Mouse (Mus musculus): ENCODE measurements around the gene Trib3. TPM values are rescaled to one million over a fixed set of nuclear protein-coding genes. Genes with fewer than 3 reads are reported as not detected.

The Trib3 gene
- polyA plus RNA-seq, 1 experiment from 2014 or later = 1.1 TPM

DNA sequence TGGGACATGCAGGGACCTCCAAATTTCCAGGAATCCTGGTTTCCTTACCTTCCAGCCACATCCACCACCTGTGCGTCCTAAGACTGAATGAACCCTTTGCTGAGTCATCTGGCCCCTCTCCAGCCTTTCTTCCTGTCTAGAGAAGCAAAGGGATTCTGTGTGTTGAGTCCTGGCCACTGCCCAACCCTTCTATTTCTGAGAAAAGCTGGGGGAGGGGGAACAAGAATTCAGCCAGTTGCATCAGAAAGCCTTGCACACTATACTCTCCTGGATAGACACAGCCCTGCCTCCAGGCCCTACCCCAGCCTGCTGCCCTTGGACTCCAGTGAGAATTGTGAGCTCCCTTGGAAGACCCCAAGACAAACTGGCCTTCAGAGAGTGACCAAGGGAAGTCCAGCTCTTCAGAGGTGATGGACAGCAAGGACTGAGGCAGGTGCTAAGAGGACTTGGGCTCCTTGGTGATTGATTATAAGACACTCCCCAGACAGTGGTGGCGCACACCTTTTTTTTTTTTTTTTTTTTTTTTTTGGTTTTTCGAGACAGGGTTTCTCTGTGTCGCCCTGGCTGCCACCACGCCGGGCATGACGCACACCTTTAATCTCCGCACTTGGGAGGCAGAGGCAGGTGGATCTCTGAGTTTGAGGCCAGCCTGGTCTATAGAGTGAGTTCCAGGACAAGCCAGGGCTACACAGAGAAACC, 6.2 kb upstream of the Trib3 start:
- H3K4me3 ChIP-seq (ENCODE audit: low read depth, low read length) = no peak overlapping the region
- no peak overlapping the region for H3K27ac ChIP-seq (ENCODE audit: low read depth, low read length)
- H3K9me3 ChIP-seq (ENCODE audit: control insufficient read depth, low read length) = no peaks in the 10 kb centered on the region
- H3K36me3 ChIP-seq (ENCODE audit: control insufficient read depth, insufficient read depth, low read length) = no peaks in the 10 kb centered on the region
- 88% methylated on average over 8 of the region's 8 CpGs for WGBS
- H3K4me2 ChIP-seq = no peak overlapping the region
- no peak overlapping the region for H3K9ac ChIP-seq (ENCODE audit: low read length)
- DNase-seq (ENCODE audit: low spot score, missing footprints) (no peak), ATAC-seq (ENCODE audit: low FRiP score) (no peak)
- no peaks in the 10 kb centered on the region; the same call in 1 of the 2 replicates for H3K27me3 ChIP-seq (ENCODE audit: control insufficient read depth, insufficient read depth, low read length)
- H3K4me1 ChIP-seq (ENCODE audit: control insufficient read depth, insufficient read depth, low read length) = no peaks in the 10 kb centered on the region

GRCm38 (mm10) chr2:152349205-152349604, 5.4 kb upstream of the Trib3 start:
- H3K4me3 ChIP-seq (ENCODE audit: low read depth, low read length) = no peak overlapping the region
- peaks cover 5% of the 10 kb centered on the region; the same call in 1 of the 2 replicates for H3K27me3 ChIP-seq (ENCODE audit: control insufficient read depth, insufficient read depth, low read length)
- DNase-seq (ENCODE audit: low spot score, missing footprints) (no peak), ATAC-seq (ENCODE audit: low FRiP score) (no peak)
- H3K9ac ChIP-seq (ENCODE audit: low read length) = no peak overlapping the region
- no peaks in the 10 kb centered on the region for H3K9me3 ChIP-seq (ENCODE audit: control insufficient read depth, low read length)
- H3K36me3 ChIP-seq (ENCODE audit: control insufficient read depth, insufficient read depth, low read length) = no peaks in the 10 kb centered on the region
- no peak overlapping the region for H3K4me2 ChIP-seq
- H3K4me1 ChIP-seq (ENCODE audit: control insufficient read depth, insufficient read depth, low read length) = peaks cover 4% of the 10 kb centered on the region
- WGBS = 78% methylated on average over 6 of the region's 6 CpGs
- no peak overlapping the region for H3K27ac ChIP-seq (ENCODE audit: low read depth, low read length)

GRCm38 (mm10) chr2:152347722-152348121, 3.9 kb upstream of the Trib3 start:
- Histone ChIP-seq H3K4me1 (ENCODE audit: control insufficient read depth, insufficient read depth, low read length) (peaks cover 4% of the 10 kb centered on the region), H3K9ac (ENCODE audit: low read length) (no peak overlapping the region), H3K9me3 (ENCODE audit: control insufficient read depth, low read length) (no peaks in the 10 kb centered on the region), H3K27ac (ENCODE audit: low read depth, low read length) (no peak overlapping the region), H3K4me3 (ENCODE audit: low read depth, low read length) (no peak overlapping the region), H3K4me2 (no peak overlapping the region), H3K27me3 (ENCODE audit: control insufficient read depth, insufficient read depth, low read length) (peaks cover 5% of the 10 kb centered on the region; the same call in 1 of the 2 replicates), H3K36me3 (ENCODE audit: control insufficient read depth, insufficient read depth, low read length) (no peaks in the 10 kb centered on the region)
- ATAC-seq (ENCODE audit: low FRiP score) = no peak
- DNase-seq (ENCODE audit: low spot score, missing footprints) = no peak
- 61% methylated on average over 2 of the region's 2 CpGs for WGBS

DNA sequence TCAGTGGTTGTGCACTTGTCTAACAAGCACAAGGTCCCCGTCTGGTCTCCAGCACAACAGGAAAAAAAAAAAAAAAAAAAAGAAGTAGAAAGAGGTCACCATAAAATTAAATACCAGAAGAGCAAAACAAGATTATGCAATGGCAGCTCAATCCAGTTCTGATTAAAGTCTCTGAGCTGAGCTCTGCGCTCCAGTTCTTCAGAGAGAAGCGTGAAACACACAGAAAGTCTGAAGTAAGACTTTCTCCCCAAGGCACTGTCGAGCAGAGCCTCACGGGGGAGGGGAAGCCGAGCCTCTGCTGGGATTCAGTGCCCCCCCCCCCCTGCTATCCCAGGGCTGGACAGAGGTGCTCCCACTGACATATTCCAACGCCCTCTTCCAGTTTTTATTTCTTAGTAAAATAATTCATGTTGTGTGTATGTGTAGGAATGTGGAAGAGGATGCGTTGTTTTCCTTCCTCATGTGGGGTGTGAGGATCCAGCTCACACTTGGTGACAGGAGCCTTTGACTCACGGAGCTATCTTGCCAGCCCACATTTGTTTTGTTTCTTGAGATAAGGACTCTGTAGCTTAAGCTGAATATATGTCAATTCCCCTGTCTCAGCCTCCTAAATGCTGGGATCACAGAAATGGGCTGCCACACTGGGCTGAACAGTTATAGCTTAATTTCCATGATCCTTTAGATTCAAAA, 3.1 kb upstream of the Trib3 start:
- H3K27ac ChIP-seq (ENCODE audit: low read depth, low read length) = no peak overlapping the region
- no peak for ATAC-seq (ENCODE audit: low FRiP score)

GRCm38 (mm10) chr2:152345393-152345792, 1.6 kb upstream of the Trib3 start:
- H3K27ac ChIP-seq (ENCODE audit: low read depth, low read length) = no peak overlapping the region
- DNase-seq (ENCODE audit: low spot score, missing footprints) (no peak), ATAC-seq (ENCODE audit: low FRiP score) (no peak)
- no peak overlapping the region for H3K9ac ChIP-seq (ENCODE audit: low read length)
- no peak overlapping the region for H3K4me2 ChIP-seq
- H3K9me3 ChIP-seq (ENCODE audit: control insufficient read depth, low read length) = no peaks in the 10 kb centered on the region
- H3K27me3 ChIP-seq (ENCODE audit: control insufficient read depth, insufficient read depth, low read length) = peaks cover 5% of the 10 kb centered on the region; the same call in 1 of the 2 replicates
- H3K4me3 ChIP-seq (ENCODE audit: low read depth, low read length) = no peak overlapping the region
- H3K36me3 ChIP-seq (ENCODE audit: control insufficient read depth, insufficient read depth, low read length) = no peaks in the 10 kb centered on the region
- 58% methylated on average over 6 of the region's 6 CpGs for WGBS
- peaks cover 4% of the 10 kb centered on the region for H3K4me1 ChIP-seq (ENCODE audit: control insufficient read depth, insufficient read depth, low read length)

More for the DNA sequence above, 3.1 kb upstream of the Trib3 start:
- H3K4me2 ChIP-seq = no peak overlapping the region
- DNase-seq (ENCODE audit: low spot score, missing footprints) = no peak
- 41% methylated on average over 9 of the region's 9 CpGs for WGBS
- no peak overlapping the region for H3K9ac ChIP-seq (ENCODE audit: low read length)
- H3K36me3 ChIP-seq (ENCODE audit: control insufficient read depth, insufficient read depth, low read length) = no peaks in the 10 kb centered on the region
- peaks cover 4% of the 10 kb centered on the region for H3K4me1 ChIP-seq (ENCODE audit: control insufficient read depth, insufficient read depth, low read length)
- H3K4me3 ChIP-seq (ENCODE audit: low read depth, low read length) = no peak overlapping the region
- H3K27me3 ChIP-seq (ENCODE audit: control insufficient read depth, insufficient read depth, low read length) = peaks cover 5% of the 10 kb centered on the region; the same call in 1 of the 2 replicates
- no peaks in the 10 kb centered on the region for H3K9me3 ChIP-seq (ENCODE audit: control insufficient read depth, low read length)

DNA sequence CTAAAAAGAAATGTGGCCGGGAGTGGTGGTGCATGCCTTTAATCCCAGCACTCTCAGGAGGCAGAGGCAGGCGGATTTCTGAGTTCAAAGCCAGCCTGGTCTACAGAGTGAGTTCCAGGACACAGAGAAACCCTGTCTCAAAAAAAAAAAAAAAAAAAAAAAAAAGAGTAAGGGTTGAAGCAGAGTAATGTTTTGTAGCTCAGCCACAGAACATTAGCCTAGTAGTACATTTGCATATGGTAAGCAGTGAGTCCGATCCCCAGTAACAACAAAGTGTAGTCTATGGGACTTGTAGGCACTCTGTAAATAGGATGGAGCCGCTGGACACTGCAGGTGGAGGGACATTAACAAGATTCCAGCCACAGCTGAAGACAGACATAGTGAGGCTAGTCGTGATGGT, 1.1 kb upstream of the Trib3 start:
- Histone ChIP-seq H3K27ac (ENCODE audit: low read depth, low read length) (no peak overlapping the region), H3K4me3 (ENCODE audit: low read depth, low read length) (no peak overlapping the region), H3K36me3 (ENCODE audit: control insufficient read depth, insufficient read depth, low read length) (no peaks in the 10 kb centered on the region), H3K4me1 (ENCODE audit: control insufficient read depth, insufficient read depth, low read length) (peaks cover 4% of the 10 kb centered on the region), H3K4me2 (no peak overlapping the region; the same call in 1 of the 2 replicates), H3K9ac (ENCODE audit: low read length) (no peak overlapping the region), H3K9me3 (ENCODE audit: control insufficient read depth, low read length) (no peaks in the 10 kb centered on the region), H3K27me3 (ENCODE audit: control insufficient read depth, insufficient read depth, low read length) (peaks cover 5% of the 10 kb centered on the region; the same call in 1 of the 2 replicates)
- peak; percentile 84 for DNase-seq (ENCODE audit: low spot score, missing footprints)
- ATAC-seq (ENCODE audit: low FRiP score) = no peak
- WGBS = 67% methylated on average over 5 of the region's 5 CpGs

DNA sequence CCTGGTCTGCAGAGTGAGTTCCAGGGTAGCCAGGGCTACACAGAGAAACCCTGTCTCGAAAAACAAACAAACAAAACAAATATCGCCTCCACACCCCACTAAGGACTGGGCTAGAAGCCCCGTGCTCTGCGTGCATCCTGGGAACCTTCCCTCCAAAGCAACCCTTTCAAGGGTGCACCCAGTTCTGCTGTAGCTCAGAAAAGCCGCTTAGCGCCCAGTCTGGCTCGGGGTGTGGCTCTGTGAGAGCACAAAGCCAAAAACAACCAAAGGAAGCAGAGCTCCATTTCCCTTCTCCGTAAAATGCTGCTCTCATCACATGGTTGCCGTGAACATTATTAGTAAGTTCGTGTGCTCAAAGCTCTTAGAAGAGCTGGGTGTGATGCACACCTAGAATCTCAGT, 529 bp upstream of the Trib3 start:
- Histone ChIP-seq H3K4me2 (peak overlapping the region; percentile 90), H3K27me3 (ENCODE audit: control insufficient read depth, insufficient read depth, low read length) (peaks cover 5% of the 10 kb centered on the region; the same call in 1 of the 2 replicates), H3K27ac (ENCODE audit: low read depth, low read length) (no peak overlapping the region), H3K9ac (ENCODE audit: low read length) (peak overlapping the region; percentile 63; the same call in 1 of the 2 replicates), H3K4me1 (ENCODE audit: control insufficient read depth, insufficient read depth, low read length) (peaks cover 4% of the 10 kb centered on the region), H3K36me3 (ENCODE audit: control insufficient read depth, insufficient read depth, low read length) (no peaks in the 10 kb centered on the region), H3K9me3 (ENCODE audit: control insufficient read depth, low read length) (no peaks in the 10 kb centered on the region), H3K4me3 (ENCODE audit: low read depth, low read length) (peak overlapping the region; percentile 40)
- WGBS = 12% methylated on average over 10 of the region's 10 CpGs
- ATAC-seq (ENCODE audit: low FRiP score) (peak; percentile 8; the same call in 1 of the 2 replicates), DNase-seq (ENCODE audit: low spot score, missing footprints) (peak; percentile 88)

DNA sequence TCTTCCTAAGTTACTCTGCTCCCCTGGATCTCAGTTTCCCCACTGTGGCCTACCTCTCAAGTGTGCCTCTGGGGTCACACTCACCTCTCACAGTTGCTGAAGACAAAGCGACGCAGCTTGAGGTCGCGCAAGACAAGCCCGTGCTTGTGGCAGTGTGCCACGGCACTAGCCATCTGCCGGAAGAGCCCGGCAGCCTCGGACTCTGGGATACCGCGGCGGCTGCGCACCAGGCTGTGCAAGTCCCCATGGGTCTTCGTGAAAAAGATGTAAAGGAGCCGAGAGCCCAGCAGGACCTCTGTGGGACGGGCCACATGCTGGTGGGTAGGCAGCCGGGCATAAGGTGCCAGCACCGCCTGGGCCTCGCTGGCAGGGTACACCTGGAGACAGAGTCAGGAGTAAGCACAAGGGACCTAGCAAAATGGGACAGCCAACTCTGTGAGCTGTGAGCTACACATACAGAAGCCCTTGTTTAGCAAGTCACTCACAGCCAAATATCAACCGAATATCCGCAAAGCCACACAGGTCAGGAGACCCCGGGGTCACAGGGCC, 4.1 kb downstream of the Trib3 start:
- no peak overlapping the region for H3K27ac ChIP-seq (ENCODE audit: low read depth, low read length)
- no peak overlapping the region for H3K9ac ChIP-seq (ENCODE audit: low read length)
- H3K4me1 ChIP-seq (ENCODE audit: control insufficient read depth, insufficient read depth, low read length) = peaks cover 4% of the 10 kb centered on the region
- no peaks in the 10 kb centered on the region for H3K36me3 ChIP-seq (ENCODE audit: control insufficient read depth, insufficient read depth, low read length)
- H3K4me2 ChIP-seq = no peak overlapping the region
- DNase-seq (ENCODE audit: low spot score, missing footprints) (no peak), ATAC-seq (ENCODE audit: low FRiP score) (no peak)
- no peak overlapping the region for H3K4me3 ChIP-seq (ENCODE audit: low read depth, low read length)
- WGBS = 89% methylated on average over 22 of the region's 22 CpGs
- peaks cover 4% of the 10 kb centered on the region; the same call in 1 of the 2 replicates for H3K27me3 ChIP-seq (ENCODE audit: control insufficient read depth, insufficient read depth, low read length)
- no peaks in the 10 kb centered on the region for H3K9me3 ChIP-seq (ENCODE audit: control insufficient read depth, low read length)

DNA sequence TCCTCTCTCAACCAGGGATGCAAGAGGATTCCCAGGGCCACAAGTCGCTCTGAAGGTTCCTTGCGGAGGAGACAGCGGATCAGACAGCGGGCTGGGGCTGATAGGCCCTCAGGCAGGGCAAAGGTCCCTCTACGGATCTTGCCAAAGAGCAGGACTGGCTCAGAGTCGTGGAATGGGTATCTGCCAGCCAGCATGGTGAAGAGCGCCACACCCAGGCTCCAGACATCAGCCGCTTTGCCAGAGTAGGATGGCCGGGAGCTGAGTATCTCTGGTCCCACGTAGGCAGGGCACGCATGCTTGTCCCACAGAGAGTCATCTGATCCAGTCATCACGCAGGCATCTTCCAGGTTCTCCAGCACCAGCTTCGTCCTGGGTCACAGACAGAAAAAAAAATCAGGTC, 5.5 kb downstream of the Trib3 start:
- Histone ChIP-seq H3K27ac (ENCODE audit: low read depth, low read length) (no peak overlapping the region), H3K27me3 (ENCODE audit: control insufficient read depth, insufficient read depth, low read length) (no peaks in the 10 kb centered on the region), H3K36me3 (ENCODE audit: control insufficient read depth, insufficient read depth, low read length) (no peaks in the 10 kb centered on the region), H3K9me3 (ENCODE audit: control insufficient read depth, low read length) (no peaks in the 10 kb centered on the region), H3K9ac (ENCODE audit: low read length) (no peak overlapping the region), H3K4me2 (no peak overlapping the region), H3K4me3 (ENCODE audit: low read depth, low read length) (no peak overlapping the region), H3K4me1 (ENCODE audit: control insufficient read depth, insufficient read depth, low read length) (no peaks in the 10 kb centered on the region)
- DNase-seq (ENCODE audit: low spot score, missing footprints) (no peak), ATAC-seq (ENCODE audit: low FRiP score) (no peak)
- WGBS = 83% methylated on average over 13 of the region's 13 CpGs

Measured in midbrain, embryonic 11.5 days (tissue).